Mouse (Mus musculus): ENCODE results near the gene Dus3l.

The Dus3l gene

DNA sequence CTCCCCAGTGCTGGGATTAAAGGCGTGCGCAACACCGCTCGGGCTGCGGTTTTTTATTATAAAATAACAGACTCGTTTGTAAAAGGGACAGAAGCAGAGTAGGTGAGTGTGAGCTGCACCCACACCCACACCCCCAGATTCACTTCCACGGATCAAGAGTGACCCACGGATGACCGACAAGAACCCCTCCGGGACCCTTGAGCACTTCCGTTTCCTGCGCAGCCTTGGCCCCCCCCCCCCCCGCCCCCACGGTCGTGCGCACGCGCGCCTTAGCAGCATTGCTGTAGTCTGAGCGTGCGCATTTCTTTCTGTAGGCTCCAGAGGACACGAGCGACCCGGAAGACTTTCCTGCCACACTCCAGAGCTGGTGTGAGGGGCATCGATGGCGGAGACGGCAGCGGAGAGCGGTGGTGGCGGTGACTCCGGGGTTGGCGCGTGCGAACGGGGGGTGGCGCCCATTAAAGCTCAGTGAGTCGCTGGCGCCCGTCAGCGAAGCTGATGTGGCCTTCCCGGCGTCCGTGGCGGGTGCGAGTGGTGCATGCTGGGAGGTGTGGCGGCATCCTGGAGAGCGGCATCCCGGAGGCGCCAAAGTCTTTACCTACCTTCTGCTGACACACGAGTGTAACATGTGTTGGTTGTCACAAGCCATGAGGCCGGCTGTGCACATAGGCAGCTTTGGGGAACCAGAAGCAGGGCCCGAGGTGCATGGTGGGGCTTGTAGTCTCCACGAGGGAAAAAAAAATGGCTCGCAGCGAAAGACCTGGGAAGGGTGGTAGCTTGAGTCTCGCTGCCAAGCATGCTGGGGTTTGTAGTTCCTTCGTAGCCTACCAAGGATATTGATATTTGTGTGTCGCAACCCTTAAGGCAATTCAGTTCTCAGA is at the start of gene Dus3l:
Dus3l (plus strand) TSS at position 284 of the 881 bp plus-strand sequence.
- DNase-seq = peak; percentile 89 to 96

DNA sequence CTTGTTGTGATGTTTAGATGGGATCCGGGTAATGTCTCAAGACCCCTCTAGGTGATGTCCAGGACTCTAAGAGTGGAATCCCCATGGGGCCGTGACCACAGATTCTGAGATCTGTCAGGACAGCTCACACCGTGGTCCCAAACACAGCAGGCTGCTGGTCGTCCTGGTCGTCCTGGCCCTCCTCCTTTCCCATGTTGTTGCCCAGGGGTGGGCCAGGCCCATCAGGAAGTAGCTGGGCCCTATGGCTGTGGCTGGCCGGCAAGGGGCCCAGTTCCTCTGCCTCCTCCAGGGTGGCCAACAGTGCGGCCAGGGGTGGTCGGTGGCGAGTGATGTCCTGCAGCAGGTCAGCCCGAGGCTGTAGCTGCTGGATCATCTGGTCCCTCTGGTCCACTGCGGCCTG is 49.2 kb upstream of the Dus3l start:
- no peak for DNase-seq

DNA sequence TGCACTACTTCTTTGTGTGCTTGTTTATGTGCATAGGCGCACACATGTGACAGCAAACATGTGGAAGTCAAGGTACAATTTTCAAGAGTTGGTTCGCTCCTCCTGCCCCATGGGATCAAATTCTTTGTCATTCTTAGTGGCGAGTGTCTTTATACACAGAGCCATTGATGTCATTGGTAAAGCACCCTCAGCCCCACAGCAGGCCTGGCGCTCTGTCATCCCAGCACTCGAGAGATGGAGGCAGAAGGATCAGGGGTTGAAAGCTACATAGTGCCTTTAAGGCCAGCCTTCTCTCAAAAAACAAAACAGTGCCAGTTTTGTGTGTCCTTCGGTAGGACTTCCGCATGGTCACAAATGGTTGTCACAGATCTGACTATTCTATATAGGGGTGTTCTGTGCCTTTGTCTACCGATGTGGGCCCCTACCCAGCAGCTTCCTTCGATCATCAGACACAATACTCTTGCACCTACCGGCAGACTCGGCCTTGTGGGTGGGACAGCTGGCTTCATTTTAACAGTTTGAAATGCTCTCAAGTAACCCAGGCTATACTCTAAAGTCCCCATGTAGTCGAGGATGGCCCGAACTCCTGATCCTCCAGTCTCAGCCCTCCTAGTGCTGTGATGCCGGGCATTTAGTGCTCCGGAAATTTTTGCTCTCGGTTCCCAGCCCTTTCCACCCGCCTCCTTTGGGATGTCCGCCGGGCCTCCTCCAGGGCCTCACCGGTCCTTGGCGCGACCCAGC is 48.5 kb upstream of the Dus3l start:
- no peak for DNase-seq

DNA sequence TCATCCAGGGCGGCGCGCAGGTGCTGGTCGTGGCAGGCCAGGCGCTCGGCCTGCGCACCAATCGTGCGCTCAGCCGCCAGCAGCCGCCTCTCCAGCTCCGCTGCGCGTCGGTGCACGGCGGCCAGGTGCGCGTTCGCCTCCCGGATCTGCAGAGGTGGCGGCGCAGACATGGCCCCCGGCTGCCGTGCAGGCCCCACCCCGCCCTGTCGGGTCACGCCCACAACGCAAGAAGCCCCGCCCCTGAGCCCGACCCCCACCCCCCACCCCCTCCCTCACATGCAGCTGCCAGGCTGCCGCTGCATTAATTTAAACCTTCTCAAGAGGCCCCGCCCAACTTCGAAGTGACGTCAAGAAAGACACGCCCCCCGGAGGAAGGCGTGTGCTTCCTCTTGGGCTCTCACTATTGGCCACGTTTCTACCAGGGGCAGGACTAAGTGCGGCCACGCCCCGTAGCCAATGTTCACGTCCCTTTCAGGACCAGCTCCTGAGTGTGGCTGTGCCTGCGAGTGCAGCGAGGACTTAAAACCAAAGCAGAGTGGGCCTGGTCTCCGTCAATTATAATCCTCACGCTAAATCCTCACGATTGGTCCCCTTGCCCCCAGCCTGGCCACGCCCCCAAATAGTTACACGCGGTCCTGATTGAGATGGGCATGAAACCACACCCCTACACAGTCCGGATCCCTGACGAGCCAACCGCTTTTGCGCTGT is 47.7 kb upstream of the Dus3l start:
- peak; percentile 93 to 95 for DNase-seq

DNA sequence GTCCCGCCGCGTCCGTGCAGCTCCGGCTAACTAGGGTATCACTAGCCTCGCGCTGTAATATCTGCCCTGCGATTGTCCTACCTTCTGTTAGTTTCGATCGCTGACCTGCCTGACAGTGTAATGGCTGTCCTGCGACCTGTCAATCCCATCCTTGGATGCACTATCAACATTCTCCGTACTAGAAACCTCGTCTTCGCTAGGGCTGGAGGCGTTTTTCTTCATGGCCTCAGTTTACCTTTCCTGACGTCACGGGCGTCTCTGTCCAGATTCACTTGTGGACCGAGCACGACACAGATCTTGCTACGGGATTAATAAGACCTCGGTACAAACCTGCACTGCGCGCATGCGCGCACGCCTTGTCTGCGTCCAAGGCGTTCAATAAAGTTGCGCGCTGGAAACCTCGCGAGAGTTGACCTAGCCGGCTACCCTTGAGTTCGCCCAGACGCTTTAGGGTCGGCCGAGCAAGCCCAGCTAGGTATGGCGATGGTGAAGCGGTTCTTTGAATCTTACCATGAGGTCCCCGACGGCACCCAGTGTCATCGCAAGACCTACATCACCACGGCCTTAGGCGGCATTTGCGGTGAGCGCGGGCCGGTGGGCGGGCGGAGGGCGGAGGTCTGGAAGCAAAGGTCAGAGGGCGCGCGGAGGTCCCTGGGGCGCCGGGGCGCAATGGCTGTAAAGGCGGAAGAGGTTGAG is 47.0 kb upstream of the Dus3l start, which contains the start of the genes Ndufa11 and Vmac:
Ndufa11 (plus strand) TSS at position 405 of the 696 bp plus-strand sequence.
Vmac (minus strand) TSS at position 660 of the 696 bp plus-strand sequence.
- DNase-seq = peak; percentile 96 to 98

DNA sequence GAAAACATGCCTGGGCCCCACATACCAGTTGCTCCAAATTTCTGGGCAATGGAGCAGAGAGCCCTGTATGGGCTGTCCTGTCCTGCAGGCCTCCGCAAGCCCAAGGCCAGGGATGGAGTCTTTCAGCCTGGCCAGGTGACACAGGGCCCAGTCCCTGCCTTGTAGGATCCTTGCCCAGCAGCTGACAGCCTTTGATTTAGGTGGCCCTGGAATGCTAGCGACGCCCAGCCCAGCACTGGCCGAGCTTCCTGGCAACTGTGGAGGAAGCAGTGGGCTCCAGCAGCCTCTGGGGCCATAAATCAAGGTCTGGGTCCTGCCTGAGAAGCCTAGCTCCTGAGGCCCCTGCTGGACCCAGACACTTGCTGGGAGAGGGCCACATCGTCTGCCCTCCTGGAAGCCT is 42.1 kb upstream of the Dus3l start:
- DNase-seq = peak in 1 of 2 experiments; percentile 3

DNA sequence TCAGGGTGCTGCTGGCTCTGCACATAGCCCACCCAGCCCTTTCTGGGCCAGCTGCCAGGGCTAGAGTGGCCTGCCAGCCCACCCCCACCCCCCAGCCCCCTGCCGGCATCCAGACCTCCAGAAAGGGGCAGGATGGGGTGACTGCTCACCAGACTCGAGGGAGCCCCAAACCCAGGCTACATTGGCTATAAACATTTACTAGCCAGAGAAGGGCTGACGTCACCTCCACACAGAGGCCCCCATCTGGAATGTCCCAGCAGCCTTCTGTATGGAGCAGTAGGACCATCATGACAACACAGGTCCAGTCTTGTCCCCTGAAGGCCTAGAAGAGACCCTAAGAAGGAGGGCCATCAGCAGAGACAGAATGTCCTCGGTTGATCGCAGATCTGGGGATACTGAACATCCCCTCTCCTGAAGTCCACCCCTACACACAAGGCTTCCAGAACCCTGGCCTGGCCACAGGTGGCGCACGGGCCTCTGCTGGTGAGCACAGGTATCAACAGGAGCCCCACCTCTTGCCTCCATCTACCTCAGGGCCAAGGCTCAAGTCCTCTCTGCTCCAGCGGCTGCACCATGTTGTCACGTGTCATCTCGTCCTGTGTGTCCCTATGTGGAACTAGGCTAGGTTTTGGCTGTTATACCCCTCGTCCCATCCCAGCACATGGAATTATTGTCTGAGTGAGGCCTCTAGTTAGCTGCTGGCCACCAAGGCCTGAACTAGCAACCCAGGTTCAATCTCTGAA is 41.0 kb upstream of the Dus3l start:
- DNase-seq = peak in 1 of 2 experiments; percentile 7

DNA sequence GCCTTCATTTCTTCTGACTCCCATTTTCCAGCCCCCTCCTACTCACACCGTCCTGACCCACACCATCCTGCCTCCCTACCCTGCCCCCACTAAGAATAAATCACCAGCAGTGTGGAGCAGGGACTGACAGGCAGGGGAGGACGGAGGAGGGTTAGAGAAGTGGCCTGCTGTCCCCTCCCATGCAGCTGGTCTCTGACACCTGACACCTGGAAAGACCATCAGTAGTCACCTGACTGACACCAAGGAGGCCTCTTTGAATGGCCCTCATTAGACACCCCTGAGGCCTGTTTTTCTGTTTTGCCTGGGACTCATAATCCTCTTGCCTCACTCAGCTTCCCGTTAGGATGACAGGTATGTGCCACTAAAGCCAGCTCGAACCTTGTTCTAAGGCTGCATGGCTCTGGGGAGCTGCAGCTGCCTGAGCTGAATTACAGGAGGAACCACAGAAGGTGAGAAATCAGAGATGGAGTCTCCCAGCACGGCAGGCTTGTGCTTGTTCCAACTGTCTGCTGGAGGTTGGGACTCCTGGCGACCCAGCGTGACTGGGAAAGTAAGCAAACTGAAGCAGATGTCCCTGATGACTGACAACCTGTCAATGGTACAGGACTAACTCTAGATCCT is 37.4 kb upstream of the Dus3l start:
- no peak for DNase-seq

DNA sequence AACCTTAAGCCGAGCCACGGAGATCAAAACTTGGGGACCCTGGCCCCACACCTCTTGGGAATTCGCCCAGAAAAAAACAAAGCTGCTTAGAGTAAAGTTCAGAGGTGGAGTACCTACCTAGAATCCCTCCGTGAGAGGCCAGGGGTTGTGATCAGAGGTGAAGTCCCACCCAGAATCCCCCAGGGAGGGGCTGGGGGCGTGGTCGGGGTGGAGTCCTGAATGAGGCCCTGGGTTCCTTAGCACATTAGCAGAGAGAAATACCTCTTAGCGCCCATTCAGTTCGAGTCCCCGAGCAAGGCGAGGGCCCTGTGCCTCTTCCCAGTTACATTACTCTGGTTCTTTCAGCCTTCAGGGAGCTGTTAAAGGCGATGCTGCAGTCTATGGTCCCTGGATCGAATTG is 36.9 kb upstream of the Dus3l start:
- peak in 1 of 2 experiments; percentile 23 for DNase-seq

DNA sequence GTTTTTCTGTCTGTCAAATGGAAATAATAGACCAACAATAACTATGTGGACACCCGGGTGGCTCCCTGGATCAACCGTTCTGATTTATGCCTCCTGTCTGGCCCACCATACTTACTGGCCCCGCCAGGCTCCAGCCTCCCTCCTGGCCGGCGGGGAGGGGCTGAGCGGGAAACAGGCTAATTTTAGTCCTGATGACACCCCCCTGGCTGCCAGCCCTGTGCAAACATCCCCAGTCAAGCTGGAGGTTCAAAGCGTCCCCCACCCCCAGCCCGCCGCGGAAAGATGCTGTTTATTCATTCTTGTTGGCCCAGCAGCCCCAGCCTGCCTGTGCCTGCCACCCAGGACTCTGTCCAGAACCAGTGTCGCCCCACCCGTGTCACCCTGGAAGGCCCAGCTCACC is 36.4 kb upstream of the Dus3l start:
- no peak for DNase-seq

DNA sequence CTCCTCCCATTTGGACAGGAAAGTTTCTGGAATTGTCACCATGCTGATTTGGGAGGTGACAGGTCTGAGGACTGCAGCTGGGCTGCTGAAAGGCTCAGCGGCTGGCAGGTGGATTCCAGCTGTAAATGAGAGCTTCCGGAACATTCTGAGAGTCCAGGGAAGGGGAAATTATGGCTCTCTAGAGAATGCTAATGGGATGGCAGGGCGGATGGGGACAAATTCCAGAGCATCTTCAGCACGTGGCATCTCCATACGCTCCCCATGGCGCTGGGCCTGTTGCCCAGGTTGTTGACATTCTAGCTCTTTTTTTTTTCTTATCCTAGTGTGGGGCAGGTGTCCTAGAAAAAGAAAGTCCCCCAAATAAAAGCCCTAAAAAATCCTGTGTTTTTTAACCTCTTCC is 35.4 kb upstream of the Dus3l start:
- DNase-seq = peak; percentile 74 to 84

DNA sequence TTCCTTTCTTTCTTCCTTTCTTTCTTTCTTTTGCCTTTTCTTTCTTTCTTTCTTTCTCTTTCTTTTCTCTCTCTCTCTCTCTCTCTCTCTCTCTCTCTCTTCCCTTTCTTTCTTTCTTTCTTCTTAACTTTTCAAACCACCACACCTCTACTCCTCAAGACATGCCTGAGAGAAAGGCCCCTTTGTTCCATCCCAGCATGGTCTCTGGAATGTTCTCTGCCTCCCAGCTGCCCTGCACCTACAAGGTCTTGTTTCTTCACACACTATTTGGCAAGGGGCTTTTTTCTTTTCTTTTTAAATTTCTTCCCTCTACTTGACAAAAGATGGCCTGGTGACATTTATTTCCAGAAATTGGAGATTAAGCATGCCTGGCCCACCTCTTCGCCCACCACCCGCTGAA is 34.9 kb upstream of the Dus3l start:
- DNase-seq = no peak

DNA sequence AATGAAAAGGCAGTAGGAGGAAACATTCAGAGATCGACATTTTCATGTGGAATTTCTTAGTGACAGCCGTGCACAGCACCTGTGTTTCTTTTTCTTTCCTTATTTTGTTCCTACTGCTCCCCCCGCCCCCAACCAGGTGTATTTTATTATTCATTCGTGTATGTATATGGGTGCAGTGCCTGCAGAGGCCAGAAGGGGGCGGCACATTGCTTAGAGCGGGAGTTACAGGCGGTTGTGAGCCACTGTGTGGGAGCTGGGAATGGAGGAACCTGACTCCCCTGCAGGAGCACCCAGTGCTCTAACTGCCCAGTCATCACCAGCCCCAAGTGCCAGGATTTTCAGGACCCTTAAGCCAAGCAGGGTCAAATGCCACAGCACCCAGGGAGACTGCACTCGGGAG is 28.0 kb upstream of the Dus3l start:
- no peak for DNase-seq

DNA sequence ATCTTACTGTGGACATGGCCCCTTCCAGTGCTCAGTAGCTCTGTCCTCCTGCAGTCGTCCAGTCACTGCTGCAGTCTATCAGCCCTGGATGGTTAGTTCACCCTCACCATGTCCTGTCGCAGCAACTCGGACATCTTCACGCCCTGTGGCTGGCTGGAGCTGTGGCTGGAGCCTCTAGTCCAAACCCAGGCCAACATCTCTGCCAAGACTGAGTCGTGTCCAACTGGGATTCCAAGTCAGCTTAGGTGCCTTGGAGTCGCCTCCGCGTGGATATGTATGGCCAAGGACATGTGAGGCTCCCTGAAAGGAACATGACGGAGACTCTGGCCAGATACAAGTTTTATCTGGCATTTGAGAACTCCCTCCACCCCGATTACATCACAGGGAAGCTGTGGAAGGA is 26.3 kb upstream of the Dus3l start:
- DNase-seq = no peak

DNA sequence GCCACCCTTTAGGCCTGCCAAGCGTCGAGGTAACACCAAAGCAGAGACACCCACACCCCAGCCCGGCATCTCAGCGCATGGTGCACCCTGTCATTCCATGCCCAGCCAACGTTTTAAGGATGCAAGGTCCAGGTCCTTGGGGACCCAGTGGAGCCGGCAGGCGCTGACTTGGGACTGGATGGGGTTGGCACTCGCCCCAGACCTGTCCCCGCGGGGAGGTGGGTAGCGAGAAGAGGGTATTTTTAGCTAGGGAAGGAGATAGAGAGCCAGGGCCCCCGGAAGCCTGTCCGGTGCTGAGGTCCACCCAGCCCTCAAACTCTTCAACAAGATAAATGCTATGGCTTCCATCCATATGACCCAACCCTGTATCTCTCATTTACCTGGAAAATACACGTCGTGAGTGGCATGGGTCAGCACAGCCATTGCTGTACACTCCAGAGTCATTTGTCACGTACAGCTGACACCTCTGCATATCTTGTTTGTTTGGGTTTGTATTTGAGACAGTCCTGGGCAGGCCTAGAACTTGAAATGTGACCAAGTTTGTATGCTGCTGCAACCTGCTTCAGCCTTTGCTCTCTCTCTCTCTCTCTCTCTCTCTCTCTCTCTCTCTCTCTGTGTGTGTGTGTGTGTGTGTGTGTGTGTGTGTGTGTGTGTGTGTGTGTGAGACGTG is 24.3 kb upstream of the Dus3l start:
- no peak for DNase-seq

DNA sequence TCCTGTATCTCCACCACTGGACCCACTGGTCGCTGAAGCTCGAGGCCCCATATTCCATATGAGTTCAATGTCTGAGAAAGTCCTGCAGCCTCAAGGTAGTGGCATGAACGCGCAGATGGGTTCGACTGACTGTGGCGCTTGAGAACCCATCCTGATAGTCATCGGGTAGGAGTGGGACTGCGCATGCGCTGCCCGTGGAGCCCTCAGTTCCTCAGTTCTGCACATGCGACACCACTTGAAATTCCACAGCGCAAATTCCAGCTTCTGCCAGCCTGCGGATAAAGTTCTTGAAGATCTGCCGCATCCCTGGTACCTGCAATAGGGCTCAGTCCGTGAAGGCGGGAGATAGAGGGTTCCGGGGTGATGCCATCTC is 23.8 kb upstream of the Dus3l start:
- no peak for DNase-seq

DNA sequence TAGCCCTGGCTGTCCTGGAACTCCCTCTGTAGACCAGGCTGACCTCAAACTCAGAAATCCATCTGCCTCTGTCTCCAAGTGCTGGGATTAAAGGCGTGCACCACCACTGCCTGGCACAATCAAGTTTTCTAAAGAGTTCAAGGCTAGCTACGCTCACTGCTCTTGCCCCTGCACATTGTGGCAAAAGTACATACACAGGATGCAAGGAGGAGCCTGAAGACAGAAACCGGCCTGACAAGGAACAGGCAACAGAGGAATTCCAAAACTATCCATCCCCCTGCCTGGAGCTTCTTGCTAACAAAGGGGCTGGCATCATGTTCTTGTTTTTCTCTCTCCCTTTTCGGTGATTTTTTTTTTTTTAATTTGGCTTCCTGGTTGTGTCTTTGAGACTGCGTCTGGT is 20.4 kb upstream of the Dus3l start:
- DNase-seq = no peak

DNA sequence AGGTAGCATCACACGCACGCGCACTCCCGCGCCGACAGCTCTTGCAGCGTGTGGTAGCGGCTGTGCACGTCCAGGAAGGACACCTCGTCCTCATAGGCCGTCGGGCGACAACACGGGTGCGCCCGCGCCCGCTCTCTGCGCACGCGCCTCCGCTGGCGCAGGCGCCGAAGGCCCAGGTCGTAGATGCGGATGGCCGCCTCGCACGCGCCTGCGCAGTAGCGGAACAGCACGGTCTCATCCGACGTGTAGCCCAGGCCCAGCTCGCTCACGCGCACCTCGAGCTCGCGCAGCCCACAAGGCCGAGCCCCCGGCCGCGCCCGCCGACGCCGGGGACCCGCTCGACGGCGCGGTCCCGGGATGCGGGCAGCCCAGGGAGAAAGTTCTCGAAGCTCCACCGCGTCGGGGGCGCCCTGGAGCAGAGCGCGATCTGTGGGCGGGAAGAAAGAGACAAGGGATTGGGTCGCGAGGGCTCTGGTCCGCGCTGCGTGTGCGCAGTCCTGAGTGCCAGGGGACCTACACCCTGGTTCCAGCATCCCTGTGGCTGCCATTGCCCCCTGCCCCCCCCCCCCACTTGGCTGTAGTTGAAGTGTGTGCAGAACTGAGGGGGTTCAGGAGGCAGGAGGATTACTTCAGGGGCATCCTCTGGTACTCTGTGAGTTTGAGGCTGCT is 13.0 kb upstream of the Dus3l start:
- DNase-seq = no peak

DNA sequence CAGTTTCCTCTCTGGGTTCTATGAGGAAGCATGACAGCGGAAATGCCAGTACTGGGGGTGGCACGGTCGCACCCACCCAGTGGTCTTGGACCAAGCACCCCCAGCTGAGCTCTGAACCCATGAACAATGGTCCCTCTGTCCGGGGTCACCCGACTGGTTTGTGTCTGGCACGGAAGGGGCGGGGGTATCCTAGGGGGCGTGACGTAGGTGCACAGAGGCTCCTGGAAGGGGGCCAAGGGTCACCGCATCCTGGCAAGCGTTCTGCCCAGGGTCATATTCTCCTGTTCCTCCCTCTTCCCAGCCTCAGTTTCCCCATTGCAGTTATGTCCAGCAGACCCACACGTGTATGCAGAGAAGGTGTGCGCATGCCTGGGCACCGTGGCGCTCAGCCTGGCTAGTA is 11.1 kb upstream of the Dus3l start:
- DNase-seq = no peak

Measured in cerebellum, postnatal 25 days (tissue).